Mouse (Mus musculus) kidney, postnatal 4 days (tissue): ENCODE measurements around the gene Tns1.
A peak's percentile ranks its signal among the peaks of the same experiment; 100 is the strongest.

Source experiments
- DNase-seq, 2 experiments: peaks; one replicate each; pipeline ENCODE4 v3.0.0; 2021; ENCODE audit warnings: mixed read lengths in 2 of 2

Tns1 gene

DNA sequence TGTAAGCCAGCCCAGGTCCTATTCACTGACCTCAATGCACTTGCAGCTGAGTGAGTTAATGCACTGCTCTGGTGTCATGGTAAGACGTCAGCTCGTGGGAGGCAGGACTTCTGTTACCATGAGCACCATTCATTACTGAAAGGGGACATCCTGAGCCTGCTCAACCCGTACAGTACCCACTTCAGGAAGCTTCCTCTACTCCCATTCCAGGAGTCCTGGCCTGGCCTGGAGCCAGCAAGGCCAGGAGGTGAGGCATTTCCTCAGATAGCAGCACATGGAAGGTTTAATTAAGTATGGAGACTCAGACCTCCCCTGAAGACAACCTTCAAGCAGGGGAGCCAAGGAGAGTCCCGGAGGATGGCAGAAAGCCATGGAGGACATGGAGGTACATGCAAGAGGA is 169.6 kb downstream of the Tns1 start:
- peak; percentile 66 to 76 for DNase-seq

DNA sequence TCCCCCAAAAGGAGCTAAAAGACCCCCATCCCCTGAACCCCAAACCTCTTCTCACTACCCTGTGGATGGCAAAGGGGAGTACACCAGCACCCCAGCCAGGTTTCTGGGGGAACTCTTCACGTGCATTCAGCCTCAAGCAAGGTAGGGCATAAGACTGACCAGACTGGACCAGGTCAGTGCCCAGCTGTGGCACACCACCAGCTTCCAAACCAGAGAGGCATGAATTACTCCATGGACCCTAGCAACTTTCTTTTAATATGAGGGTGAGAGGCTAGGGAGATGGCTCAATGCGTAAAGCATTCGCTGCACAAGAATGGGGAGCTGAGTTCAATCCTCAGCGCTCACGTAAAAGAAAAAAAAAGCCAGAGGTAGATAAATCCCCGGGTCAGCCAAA is 170.2 kb downstream of the Tns1 start:
- peak in 1 of 2 experiments; percentile 43 for DNase-seq

DNA sequence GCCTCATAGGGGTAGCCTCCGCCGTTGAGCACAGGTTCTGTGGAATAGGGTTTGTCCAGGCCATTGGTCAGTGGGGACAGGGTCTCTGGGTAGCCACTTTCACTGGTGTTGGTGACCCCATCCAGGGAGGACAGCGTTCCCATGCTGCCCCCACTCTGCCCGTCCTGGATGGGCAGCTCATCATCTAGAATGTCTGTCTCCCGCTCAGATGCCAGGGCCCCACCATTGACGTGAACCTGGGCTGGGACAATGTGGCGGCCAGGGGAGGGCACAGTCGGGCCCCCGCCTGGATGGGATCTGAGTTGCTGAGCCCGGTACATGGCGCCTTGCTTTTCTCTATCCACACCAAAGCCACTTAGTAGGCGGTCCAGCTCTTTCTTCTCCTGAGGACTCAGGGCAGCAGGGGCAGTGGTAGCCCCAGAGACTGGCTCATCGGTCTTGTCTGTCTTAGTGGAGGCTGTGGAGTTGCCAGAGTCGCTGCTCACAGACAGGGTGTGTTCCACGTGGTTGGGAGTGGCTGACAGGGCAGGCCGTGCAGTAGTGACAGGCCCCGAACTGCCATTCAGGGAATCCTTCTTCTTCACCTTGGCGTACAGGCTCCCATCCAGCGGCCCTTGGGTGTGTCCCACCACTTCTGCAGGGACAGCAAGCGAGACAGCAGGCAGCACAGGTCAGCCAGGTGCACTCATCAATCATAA is 170.8 kb downstream of the Tns1 start:
- DNase-seq = no peak

DNA sequence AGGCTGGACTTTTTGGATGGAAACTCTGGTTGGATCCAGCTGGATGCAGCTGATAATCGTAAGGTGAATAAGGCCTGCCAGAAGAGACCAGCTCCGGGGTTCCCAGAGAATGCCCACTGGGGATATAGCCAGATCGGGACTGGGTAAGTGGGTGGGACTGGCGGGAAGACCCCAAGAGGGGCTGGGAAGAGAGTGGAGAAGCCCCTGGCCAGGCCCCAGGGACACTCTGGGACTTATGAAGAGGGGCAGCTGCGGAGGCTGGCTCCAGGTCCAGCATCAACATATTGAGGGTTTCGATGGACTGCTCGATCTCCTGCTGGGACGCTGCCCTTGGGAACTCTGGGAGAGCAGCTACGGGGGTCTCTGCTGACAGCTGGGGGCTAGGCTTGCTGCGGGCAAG is 171.7 kb downstream of the Tns1 start:
- no peak for DNase-seq

DNA sequence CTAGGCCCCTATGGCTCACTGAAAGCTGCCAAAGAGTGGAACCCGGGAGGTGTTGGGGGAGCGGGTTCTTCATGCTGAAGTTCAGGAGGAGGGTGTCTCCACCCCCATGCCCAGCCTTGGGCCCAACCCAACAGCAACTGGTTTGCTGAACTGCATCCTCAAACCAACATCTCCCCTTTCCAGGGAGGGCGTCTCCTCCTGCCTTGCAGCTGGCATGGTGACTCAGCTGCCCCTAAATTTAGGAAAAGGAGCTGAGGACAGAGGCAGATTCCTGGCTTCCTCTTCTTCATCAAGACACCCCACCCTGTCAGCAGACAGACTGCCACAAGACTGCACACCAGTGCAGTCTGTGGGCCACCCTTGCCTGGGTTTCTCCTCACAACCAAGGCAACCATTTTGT is 173.1 kb downstream of the Tns1 start:
- DNase-seq = no peak

DNA sequence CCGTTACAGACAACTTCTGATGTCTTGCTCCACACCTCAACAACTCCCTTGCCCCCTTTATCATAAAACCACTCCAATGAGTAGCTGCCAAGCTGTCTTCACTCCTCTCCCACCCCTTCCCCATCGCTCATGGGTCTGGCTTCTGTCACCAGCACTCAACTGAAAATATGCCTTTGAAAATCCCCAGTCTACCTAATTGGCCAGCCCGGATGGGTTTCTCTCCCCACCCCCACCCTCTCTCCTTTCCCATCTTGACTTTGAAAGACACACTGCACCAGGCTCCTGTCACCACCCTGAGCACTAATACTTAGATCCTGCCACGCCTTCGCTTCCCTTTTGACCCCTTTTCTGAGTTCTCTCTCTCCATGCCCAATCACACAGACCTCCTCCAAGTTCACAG is 175.5 kb downstream of the Tns1 start:
- DNase-seq = no peak

DNA sequence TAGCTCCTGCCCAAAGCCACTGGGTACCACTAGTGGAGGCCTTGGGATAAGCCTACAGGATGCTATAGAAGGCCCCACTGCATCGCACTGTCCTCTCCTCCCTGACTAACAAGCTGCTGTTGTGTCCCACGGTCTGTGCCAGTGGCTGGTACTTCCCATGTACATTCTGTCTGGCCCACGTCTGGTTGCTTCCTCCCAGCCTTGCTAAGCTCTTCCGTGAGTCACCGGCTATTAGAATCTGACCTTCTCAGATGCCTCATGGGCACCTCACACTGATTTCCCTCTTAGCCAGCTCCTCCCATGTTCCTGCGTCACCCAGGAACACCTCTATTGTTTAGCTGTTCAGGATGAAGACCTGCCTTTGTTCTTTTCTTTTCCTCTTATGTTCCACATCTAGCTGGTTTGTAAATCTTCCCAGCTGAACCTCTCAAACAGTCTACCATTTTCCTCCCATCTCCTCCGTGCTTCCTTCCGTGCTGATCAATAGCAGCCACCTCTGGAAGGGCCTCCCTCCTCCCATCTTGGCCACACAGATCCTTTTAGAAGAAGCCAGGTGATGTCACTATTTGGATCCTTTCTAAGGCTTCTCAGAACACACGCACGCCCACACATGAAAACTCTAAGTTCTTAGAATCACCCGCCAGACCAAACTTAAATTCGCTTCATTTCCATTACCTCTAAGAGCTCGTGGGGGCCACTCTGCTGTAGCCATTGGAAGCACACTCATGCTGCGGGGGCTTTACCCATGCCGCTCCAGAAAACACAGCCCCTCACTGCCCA is 176.5 kb downstream of the Tns1 start:
- DNase-seq = no peak

DNA sequence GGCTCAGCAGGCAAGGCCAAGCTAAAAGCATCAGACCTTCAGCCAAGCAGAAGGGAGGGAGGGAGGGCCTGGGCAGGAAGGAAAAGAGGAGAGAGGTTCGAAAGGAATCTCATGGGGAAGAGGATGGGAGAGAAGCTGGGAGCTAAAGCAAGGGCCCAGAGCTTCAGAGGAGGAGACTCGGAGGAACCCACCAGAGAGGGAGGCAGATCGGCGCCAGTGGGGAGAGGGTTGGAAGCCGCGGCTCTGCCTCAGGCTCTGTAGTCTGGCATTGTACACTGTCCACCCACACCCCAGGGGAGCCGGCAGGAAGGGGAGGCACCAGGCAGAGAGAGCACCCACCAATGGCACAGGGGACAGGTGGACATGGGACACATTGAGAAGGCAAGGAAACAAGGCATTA is 177.5 kb downstream of the Tns1 start:
- no peak for DNase-seq

DNA sequence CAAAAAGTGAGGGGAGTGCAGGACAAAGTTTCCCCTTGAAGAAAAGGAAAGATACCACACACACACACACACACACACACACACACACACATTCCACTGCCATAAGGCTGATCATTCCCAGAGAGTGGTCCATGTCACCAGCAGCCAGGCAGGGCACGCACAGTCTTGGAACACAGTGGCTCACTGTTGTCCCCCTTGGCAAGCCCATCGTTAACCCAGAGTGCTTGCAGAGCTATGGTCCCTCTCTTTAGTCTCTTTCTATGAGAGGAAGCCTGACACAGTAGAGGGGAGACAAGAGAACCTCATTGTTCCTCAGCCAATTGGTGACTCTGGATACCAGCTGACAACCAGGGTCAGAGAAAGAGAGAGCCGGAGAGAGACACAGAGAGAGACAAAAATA is 179.9 kb downstream of the Tns1 start:
- DNase-seq = no peak

DNA sequence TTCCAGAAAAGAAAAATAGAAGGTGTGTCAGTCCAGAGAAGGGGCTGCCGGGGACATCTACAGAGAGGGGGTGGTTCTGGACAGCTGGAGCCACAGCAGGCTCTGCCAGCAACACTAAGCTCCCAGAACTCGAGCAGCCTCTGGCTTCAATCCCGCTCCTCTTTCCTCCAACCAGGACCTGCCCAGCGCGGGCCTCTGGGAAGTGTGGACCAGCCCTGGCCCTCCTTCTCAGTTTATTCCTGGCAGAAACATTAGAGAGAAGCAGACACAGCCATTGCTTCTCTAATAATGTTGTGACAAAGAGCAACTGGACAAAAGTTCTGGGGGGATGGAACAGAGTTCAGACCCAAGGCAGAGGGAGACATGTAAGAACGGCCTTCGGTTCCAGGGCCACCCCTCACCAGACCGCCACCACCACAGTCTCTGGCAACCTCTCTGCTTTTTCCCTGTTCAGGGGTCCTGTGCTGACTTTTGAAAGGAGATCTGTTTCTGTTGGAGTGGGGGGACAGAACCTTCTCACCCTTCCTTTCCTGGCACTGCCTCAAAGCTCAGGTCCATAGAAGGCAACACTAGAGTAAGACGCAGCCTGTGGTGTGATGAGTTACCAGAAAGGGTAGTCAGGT is 180.5 kb downstream of the Tns1 start:
- DNase-seq = peak; percentile 68 to 79

DNA sequence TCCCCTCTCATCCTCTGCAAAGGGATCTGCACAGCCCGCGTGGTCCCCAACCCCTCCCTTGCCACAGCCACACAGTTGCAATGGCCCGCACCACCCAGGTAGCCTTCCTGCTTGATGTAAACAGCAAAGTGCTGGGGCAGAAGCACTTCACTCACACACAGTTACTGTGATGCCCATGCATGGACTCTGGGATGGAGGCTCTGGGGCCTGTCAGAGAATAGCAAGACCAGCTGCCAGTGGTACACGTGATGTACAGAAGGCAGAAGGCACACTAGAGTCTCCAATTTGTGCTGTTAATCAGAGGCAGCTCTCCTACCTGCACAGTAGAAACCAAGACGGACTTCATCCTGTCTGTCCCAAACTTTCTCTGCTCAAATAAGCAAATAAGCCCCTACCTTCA is 181.0 kb downstream of the Tns1 start:
- DNase-seq = no peak

DNA sequence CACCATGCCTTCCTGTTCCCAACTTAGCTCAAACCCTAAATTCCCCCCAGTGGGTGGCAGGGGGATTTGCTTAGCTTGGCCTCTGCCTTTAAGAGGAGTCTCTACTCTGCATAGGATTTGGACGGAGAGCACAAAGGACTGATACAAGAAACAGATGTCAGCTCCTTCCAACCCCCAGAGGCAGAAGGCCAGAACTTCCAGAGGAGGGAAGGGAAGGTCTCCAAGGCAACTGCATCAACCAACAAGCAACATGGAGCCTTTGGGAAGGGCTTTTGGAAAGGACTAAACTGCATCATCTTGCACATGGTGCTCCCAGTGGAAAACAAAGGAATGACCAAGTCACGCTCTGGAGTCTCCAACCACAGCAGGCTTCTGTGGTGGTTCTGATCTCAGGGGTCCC is 182.0 kb downstream of the Tns1 start:
- DNase-seq = peak; percentile 62 to 74

DNA sequence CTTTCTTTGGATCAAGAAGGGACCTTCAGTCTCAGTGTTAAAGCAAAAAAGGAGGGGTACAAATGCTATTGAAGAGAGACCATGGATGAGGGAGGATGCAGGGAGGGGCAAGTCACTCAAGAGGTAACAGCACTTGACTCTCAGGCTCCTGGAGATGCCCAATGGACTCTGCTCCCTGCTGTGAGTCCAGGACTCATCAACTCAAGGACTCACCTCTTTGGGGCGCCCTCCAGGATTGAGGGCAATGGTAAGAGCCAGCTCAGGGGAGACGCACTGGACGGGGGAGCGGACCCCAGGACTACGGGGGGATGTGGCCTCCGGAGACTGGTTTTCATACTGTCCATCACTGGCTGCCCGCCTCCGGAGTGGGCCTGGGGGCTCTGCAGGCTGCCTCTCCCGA is 182.6 kb downstream of the Tns1 start:
- no peak for DNase-seq

DNA sequence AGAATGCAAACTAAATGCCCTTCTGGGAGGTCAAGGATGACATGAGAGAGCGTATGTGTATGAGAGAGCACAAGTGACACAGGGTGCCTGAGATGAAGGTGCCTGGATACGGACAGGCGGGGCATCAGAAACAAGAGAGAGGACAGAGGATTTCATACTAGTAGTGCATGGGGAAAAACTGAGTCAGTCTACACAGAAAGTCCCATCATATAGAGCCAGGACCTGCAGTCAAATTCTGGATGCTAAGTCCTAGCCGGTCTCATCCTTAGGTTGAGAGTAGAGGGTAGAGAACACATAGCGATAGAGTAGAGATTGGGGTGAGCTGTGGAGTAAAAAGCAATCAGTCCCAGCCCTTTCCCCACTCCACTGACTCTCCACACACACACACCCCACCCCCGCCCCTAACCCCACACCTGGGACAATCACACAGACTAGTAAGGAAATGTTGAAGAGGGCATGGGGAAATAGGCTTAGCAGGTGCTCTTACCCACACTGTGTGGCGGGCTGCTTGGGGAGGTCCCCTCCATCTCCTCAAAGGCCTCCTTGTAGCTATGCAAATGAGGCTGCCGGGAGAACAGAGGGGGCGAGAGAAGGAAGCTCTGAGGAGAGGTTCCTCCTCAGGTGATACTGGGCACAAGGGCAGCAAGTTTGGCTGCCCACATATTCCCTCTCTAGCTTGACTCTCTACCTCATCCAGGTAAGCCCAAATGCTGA is 183.6 kb downstream of the Tns1 start:
- no peak for DNase-seq

DNA sequence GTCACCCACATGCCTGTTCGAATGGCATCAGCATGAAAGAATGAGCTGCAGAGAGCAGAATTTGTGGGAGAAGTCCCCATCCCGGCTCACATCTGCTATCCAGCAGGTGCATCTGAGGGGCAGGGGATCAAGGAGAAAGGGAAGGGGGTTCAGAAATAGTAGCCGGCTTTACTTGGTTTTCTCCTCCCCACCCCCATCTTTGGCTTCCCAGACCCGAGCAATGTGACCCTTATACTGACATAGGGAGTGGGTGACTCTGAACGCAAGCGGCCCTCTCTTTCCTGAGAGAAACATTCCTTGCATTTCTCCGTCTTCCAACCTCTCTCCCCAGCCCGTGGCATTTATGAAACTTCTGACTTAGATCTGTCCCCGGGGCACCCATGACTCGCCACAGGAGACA is 185.7 kb downstream of the Tns1 start:
- no peak for DNase-seq

DNA sequence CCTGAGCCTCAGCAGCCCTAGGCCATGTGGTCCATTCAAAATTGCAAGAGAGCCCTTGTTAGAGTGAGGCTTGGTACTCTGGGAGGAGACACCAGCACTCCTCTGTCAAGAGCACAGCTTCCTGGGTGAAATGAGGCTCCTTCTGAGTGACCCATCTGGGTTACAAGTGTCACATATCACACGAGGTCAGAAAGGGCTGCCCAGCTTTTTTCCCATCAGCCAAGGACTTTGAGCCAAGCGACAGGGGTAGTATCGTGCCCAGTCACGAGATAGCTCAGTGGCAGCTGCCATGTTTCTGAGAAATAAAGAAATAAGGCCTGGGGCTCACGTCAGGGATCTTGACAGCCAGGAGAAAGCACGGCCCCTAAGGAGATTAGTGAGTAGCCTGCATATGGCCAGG is 186.4 kb downstream of the Tns1 start:
- no peak for DNase-seq

DNA sequence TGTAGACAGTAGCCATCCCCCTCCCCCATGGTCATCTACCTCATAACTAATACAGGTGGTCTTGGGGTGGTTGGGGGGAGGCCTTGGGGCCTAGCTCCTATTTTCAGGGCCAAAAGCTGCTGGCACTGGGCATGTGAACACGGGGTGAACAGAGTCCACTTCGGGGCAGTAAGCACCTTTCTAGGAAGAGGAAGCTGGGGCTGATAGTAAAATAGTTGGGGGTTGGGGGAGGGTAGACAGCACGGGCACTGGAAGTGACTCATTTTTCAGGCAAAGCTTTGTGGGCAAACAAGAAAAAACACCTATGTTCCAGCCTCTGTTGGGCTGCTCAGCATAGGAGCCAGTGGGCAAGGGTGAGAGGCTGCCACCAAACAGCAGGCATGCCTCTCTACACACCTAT is 187.7 kb downstream of the Tns1 start:
- no peak for DNase-seq

DNA sequence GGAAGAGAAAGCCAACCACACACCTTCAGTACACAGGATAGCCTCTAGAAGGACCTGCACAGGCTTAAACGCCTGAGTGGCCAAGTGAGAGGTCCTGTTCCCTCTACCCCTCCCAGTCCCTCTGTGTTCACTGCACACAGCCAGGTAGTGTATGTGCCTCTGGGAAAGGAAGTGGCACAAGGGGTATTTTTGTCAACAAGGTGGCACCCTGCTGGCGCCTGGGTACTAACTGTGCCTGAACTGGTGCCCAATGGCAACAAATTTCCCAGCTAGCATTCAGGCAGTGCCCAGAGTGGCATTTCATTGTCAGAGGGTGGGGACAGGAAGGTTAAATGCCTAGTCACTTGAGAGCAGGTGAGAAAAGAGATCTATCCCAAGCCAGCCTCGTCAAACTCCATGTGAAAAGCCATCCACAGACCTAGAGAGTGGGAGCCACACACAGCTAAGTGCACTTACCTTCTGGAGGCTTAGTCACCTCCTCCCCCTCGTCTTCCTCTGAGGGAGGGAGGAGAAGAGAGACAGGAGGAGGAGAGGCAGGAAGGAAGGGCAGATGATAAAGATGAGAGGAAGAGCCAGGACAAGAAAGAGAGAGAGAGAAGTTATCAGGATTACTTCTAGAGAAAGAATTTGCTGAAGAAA is 188.7 kb downstream of the Tns1 start:
- no peak for DNase-seq

DNA sequence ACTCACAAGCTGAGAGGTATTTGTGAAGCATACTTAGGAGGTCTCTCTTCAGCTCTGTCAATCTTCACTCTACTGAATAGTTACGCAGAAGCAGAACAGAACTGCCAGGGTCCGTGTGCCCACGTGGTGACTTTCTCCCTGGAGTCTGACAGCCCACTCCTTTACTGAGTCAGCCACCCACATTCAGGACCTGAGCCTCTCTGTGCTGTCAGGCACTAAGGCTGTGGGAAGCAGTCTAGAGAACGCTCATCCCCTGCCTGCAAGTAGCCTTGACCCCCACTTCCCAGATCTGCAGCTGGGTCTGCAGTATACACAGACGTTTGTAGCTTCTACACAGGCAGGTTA is 191.1 kb downstream of the Tns1 start:
- DNase-seq = no peak

DNA sequence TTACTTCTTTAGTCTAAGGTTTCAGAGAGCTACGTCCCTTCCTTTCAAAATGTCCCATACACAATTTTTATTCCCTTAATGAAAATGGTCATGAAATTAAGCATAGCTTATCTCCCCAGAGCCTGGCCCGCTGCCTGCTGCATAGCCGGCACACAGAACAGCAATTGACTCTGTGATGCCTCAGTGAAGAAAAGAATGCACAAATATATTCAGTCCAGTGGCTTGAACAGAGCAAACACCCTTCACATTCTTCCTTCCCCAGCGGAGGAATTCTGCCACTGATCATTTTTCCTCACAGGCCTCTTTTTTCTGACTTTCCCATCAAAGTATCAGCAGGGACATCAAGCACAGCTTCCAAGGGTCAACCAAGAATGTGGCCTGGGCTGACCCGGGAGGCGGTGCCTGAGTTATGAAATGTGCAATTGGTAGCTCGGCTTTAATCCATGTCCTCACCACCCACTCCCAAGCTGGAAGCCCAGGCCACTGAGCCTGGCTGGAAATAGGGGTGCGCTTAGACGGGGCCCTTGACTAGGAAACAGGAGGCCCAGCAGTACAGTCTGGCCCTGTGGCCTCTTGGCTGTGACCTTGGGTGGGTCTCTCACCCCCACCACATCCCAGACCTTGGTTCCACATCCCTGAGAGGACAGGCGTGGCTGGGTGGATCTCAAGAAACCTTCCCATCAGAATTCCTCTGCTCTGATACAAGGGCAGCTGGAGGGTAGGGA is 191.7 kb downstream of the Tns1 start:
- peak; percentile 72 to 79 for DNase-seq

DNA sequence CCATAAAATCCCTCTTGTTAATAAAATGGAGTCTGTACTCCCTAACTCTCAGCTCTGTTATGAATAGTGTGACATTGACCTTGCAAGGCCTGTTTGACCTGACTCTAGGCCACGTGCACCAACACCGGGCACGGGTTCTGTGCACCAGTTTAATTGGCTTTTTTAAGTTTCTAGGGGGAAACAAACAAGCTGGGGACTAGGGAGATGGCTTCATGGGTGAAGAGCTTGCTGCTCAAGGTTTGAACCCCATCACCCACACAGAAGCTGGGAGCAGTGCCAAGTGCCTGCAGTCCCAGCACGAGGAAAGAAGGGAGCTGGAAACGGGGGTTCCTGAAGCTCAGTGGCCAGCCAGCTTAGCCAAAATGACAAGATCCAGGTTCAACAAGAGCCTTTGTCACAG is 192.4 kb downstream of the Tns1 start:
- DNase-seq = peak; percentile 68 to 73

DNA sequence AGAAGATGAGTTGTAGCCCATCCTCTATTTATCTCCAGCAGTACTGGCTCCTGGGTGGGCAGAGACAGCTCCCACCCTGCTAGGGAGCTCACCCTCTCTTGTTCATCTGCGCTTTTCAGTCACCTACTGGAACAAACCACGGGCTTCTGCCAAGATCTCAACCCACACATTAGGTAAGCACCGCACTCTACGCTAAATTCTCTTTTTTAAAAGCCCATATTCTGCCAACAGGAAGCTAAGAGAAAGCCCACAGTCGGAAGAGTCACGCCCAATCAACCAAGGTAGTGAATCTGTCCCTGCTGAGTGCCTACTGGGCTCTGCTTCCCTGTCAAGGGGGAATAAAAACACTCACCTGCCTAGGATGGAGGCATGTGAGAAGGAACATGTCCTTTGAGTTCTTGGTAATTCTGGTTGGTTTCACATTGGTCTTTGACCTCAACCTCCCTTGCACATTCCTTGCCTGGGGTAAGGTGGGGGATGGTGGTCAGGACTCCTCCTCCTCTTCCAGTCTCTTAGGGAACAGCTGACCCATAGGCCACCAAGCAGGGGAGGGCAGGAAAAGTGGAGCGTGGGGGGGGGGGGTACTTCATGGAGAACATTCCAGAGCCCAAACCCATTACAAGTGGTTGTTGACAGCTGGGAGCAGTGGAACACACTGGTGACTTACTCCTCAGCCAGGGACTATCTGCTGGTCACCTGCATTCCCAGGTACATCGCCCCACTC is 193.7 kb downstream of the Tns1 start:
- DNase-seq = peak; percentile 65 to 79
